Mouse (Mus musculus): ENCODE measurements around the gene Vps13d. TPM values are rescaled to one million over a fixed set of nuclear protein-coding genes. Genes with fewer than 3 reads are reported as not detected.

The Vps13d gene
- total and polyA plus RNA-seq, 2 experiments from 2014 or later: 9.0 to 42.6 TPM

GRCm38 (mm10) chr4:145217837-145218236 lies 23.0 kb upstream of the Vps13d start:
- Histone ChIP-seq H3K27me3 (ENCODE audit: control insufficient read depth, insufficient read depth, low read length) (no peaks in the 10 kb centered on the region), H3K9ac (replicated peaks; ENCODE audit: low read depth, low read length) (no peak overlapping the region), H3K4me1 (ENCODE audit: control insufficient read depth, insufficient read depth) (no peaks in the 10 kb centered on the region; the same call in 1 of the 2 replicates), H3K4me2 (ENCODE audit: low read depth, low read length) (no peak overlapping the region), H3K36me3 (replicated peaks; ENCODE audit: control insufficient read depth, insufficient read depth, low read length) (no peaks in the 10 kb centered on the region), H3K4me3 (ENCODE audit: low read depth, low read length) (no peak overlapping the region), H3K9me3 (replicated peaks; ENCODE audit: control insufficient read depth, low read length) (no peaks in the 10 kb centered on the region), H3K27ac (ENCODE audit: low read depth) (no peak overlapping the region)
- ATAC-seq (ENCODE audit: insufficient read depth, low read depth) (no peak), DNase-seq (ENCODE audit: low spot score) (no peak)
- TF ChIP-seq EP300 (IDR thresholded peaks at IDR 0.05; ENCODE audit: low read depth): no peak
- TF ChIP-seq CTCF (IDR thresholded peaks at IDR 0.05; ENCODE audit: low read depth): no peak
- 73% methylated on average over 5 of the region's 5 CpGs for WGBS

- no peak overlapping the region for H3K4me3 ChIP-seq (ENCODE audit: low read depth, low read length)
- no peaks in the 10 kb centered on the region for H3K27me3 ChIP-seq (ENCODE audit: control insufficient read depth, insufficient read depth, low read length)
- no peaks in the 10 kb centered on the region for H3K36me3 ChIP-seq (replicated peaks; ENCODE audit: control insufficient read depth, insufficient read depth, low read length)
- TF ChIP-seq CTCF (IDR thresholded peaks at IDR 0.05; ENCODE audit: low read depth) (no peak), EP300 (IDR thresholded peaks at IDR 0.05; ENCODE audit: low read depth) (no peak)
- H3K4me2 ChIP-seq (ENCODE audit: low read depth, low read length): no peak overlapping the region
- DNase-seq (ENCODE audit: low spot score): no peak
- ATAC-seq (ENCODE audit: insufficient read depth, low read depth): no peak
- 75% methylated on average over 6 of the region's 6 CpGs for WGBS
- no peaks in the 10 kb centered on the region for H3K9me3 ChIP-seq (replicated peaks; ENCODE audit: control insufficient read depth, low read length)
- no peak overlapping the region for H3K9ac ChIP-seq (replicated peaks; ENCODE audit: low read depth, low read length)
- no peaks in the 10 kb centered on the region for H3K4me1 ChIP-seq (ENCODE audit: control insufficient read depth, insufficient read depth)
- no peak overlapping the region for H3K27ac ChIP-seq (ENCODE audit: low read depth)
Measured at GRCm38 (mm10) chr4:145217046-145217445, 22.2 kb upstream of the Vps13d start.

- Histone ChIP-seq H3K9ac (replicated peaks; ENCODE audit: low read depth, low read length) (no peak overlapping the region), H3K36me3 (replicated peaks; ENCODE audit: control insufficient read depth, insufficient read depth, low read length) (no peaks in the 10 kb centered on the region), H3K4me1 (ENCODE audit: control insufficient read depth, insufficient read depth) (no peaks in the 10 kb centered on the region), H3K4me3 (ENCODE audit: low read depth, low read length) (no peak overlapping the region), H3K9me3 (replicated peaks; ENCODE audit: control insufficient read depth, low read length) (no peaks in the 10 kb centered on the region), H3K27me3 (ENCODE audit: control insufficient read depth, insufficient read depth, low read length) (no peaks in the 10 kb centered on the region), H3K27ac (ENCODE audit: low read depth) (no peak overlapping the region), H3K4me2 (ENCODE audit: low read depth, low read length) (no peak overlapping the region)
- no peak for TF ChIP-seq CTCF (IDR thresholded peaks at IDR 0.05; ENCODE audit: low read depth)
- TF ChIP-seq EP300 (IDR thresholded peaks at IDR 0.05; ENCODE audit: low read depth): no peak
- ATAC-seq (ENCODE audit: insufficient read depth, low read depth) (no peak), DNase-seq (ENCODE audit: low spot score) (no peak)
- 67% methylated on average over 2 of the region's 2 CpGs for WGBS
Measured at GRCm38 (mm10) chr4:145215396-145215795, 20.6 kb upstream of the Vps13d start.

- Histone ChIP-seq H3K4me2 (ENCODE audit: low read depth, low read length) (no peak overlapping the region), H3K9ac (replicated peaks; ENCODE audit: low read depth, low read length) (no peak overlapping the region), H3K4me3 (ENCODE audit: low read depth, low read length) (no peak overlapping the region), H3K27me3 (ENCODE audit: control insufficient read depth, insufficient read depth, low read length) (no peaks in the 10 kb centered on the region), H3K36me3 (replicated peaks; ENCODE audit: control insufficient read depth, insufficient read depth, low read length) (no peaks in the 10 kb centered on the region), H3K4me1 (ENCODE audit: control insufficient read depth, insufficient read depth) (no peaks in the 10 kb centered on the region), H3K9me3 (replicated peaks; ENCODE audit: control insufficient read depth, low read length) (no peaks in the 10 kb centered on the region), H3K27ac (ENCODE audit: low read depth) (no peak overlapping the region; the same call in 1 of the 2 replicates)
- TF ChIP-seq EP300 (IDR thresholded peaks at IDR 0.05; ENCODE audit: low read depth) (no peak), CTCF (IDR thresholded peaks at IDR 0.05; ENCODE audit: low read depth) (no peak)
- ATAC-seq (ENCODE audit: insufficient read depth, low read depth): peak; percentile 19; the same call in 1 of the 2 replicates
- no peak for DNase-seq (ENCODE audit: low spot score)
- WGBS: 35% methylated on average over 6 of the region's 6 CpGs
Measured at GRCm38 (mm10) chr4:145214786-145215174, 20.0 kb upstream of the Vps13d start.

- Histone ChIP-seq H3K27ac (ENCODE audit: low read depth) (no peak overlapping the region), H3K4me2 (ENCODE audit: low read depth, low read length) (no peak overlapping the region), H3K27me3 (ENCODE audit: control insufficient read depth, insufficient read depth, low read length) (no peaks in the 10 kb centered on the region), H3K9ac (replicated peaks; ENCODE audit: low read depth, low read length) (no peak overlapping the region), H3K4me3 (ENCODE audit: low read depth, low read length) (no peak overlapping the region), H3K9me3 (replicated peaks; ENCODE audit: control insufficient read depth, low read length) (no peaks in the 10 kb centered on the region), H3K36me3 (replicated peaks; ENCODE audit: control insufficient read depth, insufficient read depth, low read length) (no peaks in the 10 kb centered on the region), H3K4me1 (ENCODE audit: control insufficient read depth, insufficient read depth) (no peaks in the 10 kb centered on the region)
- peak; percentile 74 for DNase-seq (ENCODE audit: low spot score)
- peak; percentile 80 for ATAC-seq (ENCODE audit: insufficient read depth, low read depth)
- TF ChIP-seq CTCF (IDR thresholded peaks at IDR 0.05; ENCODE audit: low read depth): peak; percentile 92
- no peak for TF ChIP-seq EP300 (IDR thresholded peaks at IDR 0.05; ENCODE audit: low read depth)
- WGBS: 32% methylated on average over 8 of the region's 8 CpGs
Measured at GRCm38 (mm10) chr4:145213999-145214785, 19.4 kb upstream of the Vps13d start.

GRCm38 (mm10) chr4:145211076-145211475 lies 16.3 kb upstream of the Vps13d start:
- no peak for ATAC-seq (ENCODE audit: insufficient read depth, low read depth)

More at GRCm38 (mm10) chr4:145211076-145211475, 16.3 kb upstream of the Vps13d start:
- no peak overlapping the region for H3K4me2 ChIP-seq (ENCODE audit: low read depth, low read length)
- no peak for DNase-seq (ENCODE audit: low spot score)
- H3K36me3 ChIP-seq (replicated peaks; ENCODE audit: control insufficient read depth, insufficient read depth, low read length): no peaks in the 10 kb centered on the region
- H3K27me3 ChIP-seq (ENCODE audit: control insufficient read depth, insufficient read depth, low read length): no peaks in the 10 kb centered on the region
- no peak overlapping the region for H3K27ac ChIP-seq (ENCODE audit: low read depth)
- H3K9me3 ChIP-seq (replicated peaks; ENCODE audit: control insufficient read depth, low read length): no peaks in the 10 kb centered on the region
- H3K4me3 ChIP-seq (ENCODE audit: low read depth, low read length): no peak overlapping the region
- WGBS: 48% methylated on average over 2 of the region's 2 CpGs
- H3K4me1 ChIP-seq (ENCODE audit: control insufficient read depth, insufficient read depth): no peaks in the 10 kb centered on the region
- H3K9ac ChIP-seq (replicated peaks; ENCODE audit: low read depth, low read length): no peak overlapping the region
- TF ChIP-seq EP300 (IDR thresholded peaks at IDR 0.05; ENCODE audit: low read depth) (no peak), CTCF (IDR thresholded peaks at IDR 0.05; ENCODE audit: low read depth) (no peak)
